Mouse (Mus musculus) lung, postnatal 0 days (tissue): ENCODE measurements around the gene Adgrl3.

ENCODE experiments used
- CTCF ChIP-seq: IDR thresholded peaks from 2 replicates; pipeline ENCODE4 v1.5.1; 2016; ENCODE audit warnings: antibody characterized with exemption, mild to moderate bottlenecking
- EP300 ChIP-seq: IDR thresholded peaks from 2 replicates; pipeline ENCODE4 v1.6.1; 2016; ENCODE audit warnings: antibody characterized with exemption, mild to moderate bottlenecking, control low read depth

DNA sequence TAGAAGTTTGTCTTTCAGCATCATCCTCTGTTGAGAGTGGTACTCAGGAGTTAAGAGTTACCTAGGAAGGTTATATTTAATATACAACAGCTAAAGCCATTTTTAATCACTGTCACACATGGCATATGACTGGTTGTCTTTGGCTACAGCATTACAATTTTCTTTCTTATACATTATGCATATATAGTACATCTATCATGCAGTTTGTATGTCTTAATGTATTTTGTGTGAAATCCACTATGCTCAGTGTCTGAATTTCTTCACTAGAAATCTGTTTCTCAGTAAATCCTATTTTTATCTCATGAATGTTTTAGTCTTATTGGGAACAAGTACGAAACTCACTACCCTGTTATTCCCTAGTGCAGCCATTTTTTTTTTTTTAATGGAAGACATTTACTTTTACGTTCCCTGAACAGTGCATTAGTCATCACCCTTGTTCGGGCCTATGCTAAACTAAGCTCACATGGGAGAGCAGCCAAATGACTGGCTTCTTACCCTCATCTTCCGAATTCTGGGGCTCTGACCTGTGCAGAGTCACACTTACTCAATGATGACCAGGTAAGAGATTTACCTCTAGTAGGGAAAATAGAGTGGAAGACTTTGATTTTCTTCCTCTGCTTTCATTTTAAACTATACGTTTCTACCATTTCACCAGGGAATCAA is 63.9 kb downstream of the Adgrl3 start:
- TF ChIP-seq CTCF = no peak
- TF ChIP-seq EP300 = no peak
